Mouse (Mus musculus) spleen, adult 2 months (tissue): ENCODE data around the gene Krt79.

Experiments
- CTCF ChIP-seq: fragments of 200-500 bp; IDR thresholded peaks from 2 replicates; pipeline ENCODE4 v1.5.1; 2011; ENCODE audit warnings: mild to moderate bottlenecking, inconsistent platforms; ENCODE audit not compliant: insufficient read depth, insufficient read length, insufficient replicate concordance; ENCODE audit errors: extremely low read depth
- POLR2A ChIP-seq: fragments of 200-500 bp; IDR thresholded peaks from 2 replicates; pipeline ENCODE4 v1.6.1; 2011; ENCODE audit warnings: low read depth, low read length, inconsistent platforms

DNA sequence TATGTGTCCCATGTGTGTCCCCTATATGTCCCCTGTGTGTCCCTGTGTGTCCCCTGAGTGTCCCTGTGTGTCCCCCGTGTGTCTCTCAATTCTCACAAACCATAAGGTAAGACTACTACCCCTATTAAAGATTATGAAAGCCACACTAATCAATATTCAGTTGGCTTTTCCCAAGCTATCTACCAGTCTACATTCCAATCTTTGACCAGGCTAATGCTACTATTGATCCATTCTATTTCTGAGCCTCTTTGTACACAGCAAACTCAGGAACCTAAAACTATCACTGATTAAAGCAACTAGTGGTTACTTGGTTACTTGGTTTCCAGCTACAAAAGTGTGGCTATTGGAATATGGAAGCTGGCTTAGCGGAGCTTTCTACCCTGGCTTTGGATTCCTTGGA lies 17.8 kb downstream of the Krt79 start:
- TF ChIP-seq POLR2A (no peak), CTCF (no peak)
